Mouse (Mus musculus) frontal cortex, adult 2 months (tissue): ENCODE data around the gene Kif18b. TPM values are rescaled to one million over a fixed set of nuclear protein-coding genes. Genes with fewer than 3 reads are reported as not detected.

Experiments
- DNase-seq, 2 experiments: peaks; one replicate each; pipeline ENCODE4 v3.0.0; 2022; ENCODE audit warnings: low spot score in 1 of 2; ENCODE audit errors: extremely low spot score in 1 of 2
- polyA plus RNA-seq: library from polyadenylated mRNA; depleted of rRNA; stranded (reverse); fragments of >200 nt; gene quantifications from 2 replicates; pipeline ENCODE4 v1.2.3, GENCODE M21; 2012; rRNA removed

Kif18b gene
- polyA plus RNA-seq, 1 experiment: 0.30 TPM

- DNase-seq: peak in 1 of 2 experiments; percentile 45
These were observed 43.4 kb downstream of the Kif18b start for GRCm38 (mm10) chr11:102881314-102882198.

GRCm38 (mm10) chr11:102880585-102881313 lies 44.2 kb downstream of the Kif18b start, which contains the start of the genes Eftud2 and Ccdc103:
Gene Eftud2 (minus strand): TSS chr11:102880985.
Gene Ccdc103 (plus strand): TSS chr11:102881204.
- peak; percentile 89 to 97 for DNase-seq

DNA sequence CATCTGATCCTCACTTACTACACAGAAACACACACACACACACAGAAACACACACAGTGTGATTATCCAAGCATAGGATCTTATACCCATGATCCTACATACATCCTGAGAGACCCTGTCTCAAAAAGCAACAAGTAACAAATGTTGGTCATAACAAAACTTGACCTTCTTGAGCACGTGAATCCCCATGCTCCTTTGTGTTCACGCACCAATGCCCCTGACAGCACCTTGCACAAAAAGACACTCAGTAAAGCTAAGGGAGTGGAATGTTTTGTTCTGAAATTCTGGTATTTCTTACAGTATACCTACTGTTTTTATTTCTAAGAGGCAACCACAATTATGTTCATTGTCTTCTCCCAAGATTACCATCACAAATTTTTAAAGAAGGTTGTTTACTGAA lies 45.4 kb downstream of the Kif18b start:
- no peak for DNase-seq

DNA sequence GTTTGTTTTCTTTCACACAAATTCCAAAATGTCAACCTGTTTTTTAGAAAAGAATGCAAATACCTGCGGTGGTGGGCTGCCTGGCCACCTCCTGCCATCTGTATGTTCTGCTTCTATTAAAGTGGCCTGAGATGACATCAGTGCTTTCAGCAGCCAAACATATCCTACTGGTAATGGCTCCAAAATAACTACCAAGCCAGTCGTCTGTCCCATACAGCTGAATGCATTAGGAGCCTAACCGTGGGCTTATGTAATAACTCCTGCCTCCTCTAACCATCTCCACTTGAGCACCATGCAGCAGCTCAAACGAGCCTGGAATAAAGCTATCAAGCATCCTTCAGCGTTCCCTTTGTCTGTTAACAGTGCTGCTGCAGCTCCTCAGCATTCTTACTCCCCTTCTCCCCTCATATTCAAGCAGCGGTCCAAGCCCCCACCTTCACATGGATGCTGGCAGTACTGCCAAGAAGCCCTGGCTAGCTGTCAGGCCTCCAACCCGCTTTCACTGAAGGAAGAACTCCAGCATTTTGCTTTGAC lies 50.1 kb downstream of the Kif18b start:
- peak; percentile 78 to 79 for DNase-seq

DNA sequence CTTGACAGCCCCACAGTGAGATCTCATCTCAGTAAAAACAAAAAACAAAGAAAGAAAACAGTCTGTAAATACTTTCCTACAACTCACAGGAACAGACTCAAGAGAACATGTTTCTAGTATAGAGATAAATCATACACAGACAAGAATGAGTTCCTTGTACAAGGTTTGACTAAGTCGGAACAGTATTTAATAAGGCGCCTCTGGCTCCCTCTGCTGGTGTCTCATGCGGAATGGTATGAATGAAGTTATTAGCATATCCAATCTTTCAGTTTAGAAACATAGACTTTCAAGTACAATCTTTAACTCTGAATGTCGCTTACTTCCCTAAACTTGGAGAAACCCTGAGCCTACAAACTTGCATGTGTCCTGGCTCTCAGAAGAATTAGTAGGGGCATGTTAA lies 60.7 kb downstream of the Kif18b start:
- peak in 1 of 2 experiments; percentile 87 for DNase-seq

DNA sequence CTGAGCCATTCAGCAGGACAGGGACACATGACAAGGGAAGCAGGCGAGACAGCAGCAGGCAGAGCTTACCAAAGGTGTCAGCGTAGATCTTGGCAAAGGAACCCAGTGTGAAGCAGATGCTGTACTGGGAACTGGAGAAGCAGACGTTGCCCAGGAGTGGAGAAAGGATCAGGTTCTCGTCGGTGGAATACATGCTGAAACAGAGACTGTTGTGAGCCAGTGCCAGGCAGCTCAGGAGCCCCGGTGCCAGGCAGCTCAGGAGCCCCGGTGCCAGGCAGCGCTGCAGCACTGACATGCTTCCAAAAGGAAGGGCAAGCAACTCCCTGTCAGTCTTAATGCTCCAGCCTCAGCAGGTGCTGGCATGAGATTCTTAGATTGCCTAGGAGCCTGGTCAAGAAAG lies 65.0 kb downstream of the Kif18b start:
- peak; percentile 51 to 64 for DNase-seq

DNA sequence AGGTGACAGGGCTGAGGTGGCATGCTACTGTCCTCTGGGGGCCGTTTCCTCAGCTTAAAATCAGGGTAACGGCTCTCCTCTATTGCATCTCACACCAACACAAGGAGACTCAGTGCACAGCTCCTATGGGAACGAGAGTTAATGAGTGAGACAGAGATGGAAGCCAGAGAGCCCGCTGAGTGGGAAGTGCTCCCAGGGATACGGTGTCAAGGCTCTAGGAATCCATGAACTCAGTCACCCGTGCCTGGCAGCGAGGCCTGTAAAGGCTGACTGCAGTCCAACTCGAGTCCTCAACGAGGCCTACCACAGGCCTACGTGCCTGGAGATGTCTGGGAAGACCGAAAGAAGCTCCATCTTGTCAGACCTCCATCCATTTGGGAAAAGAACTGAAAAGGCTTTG lies 66.0 kb downstream of the Kif18b start:
- DNase-seq: no peak

GRCm38 (mm10) chr11:102855941-102856340 lies 69.0 kb downstream of the Kif18b start:
- no peak for DNase-seq

Other genes with a start within 250 kb of the Kif18b start
- 18.3 and 24.0 TPM in 2 replicates for gene Ccdc43, start 227.3 kb downstream of the Kif18b start, polyA plus RNA-seq
- 83.8 and 92.2 TPM in 2 replicates for gene Adam11, start 163.7 kb downstream of the Kif18b start, polyA plus RNA-seq
- gene Gjc1, start 105.4 kb downstream of the Kif18b start, polyA plus RNA-seq: 6.9 and 8.1 TPM in 2 replicates
- gene Higd1b, start 89.3 kb downstream of the Kif18b start, polyA plus RNA-seq: 10.4 and 11.6 TPM in 2 replicates
- 82.0 and 85.4 TPM in 2 replicates for gene Eftud2, start 44.1 kb downstream of the Kif18b start, polyA plus RNA-seq
- 2.1 and 2.3 TPM in 2 replicates for gene Ccdc103, start 43.9 kb downstream of the Kif18b start, polyA plus RNA-seq
- gene Fam187a, start 40.0 kb downstream of the Kif18b start, polyA plus RNA-seq: 0.06 TPM in 1 of 2 replicates, not detected in the other
- gene Gfap, start 24.2 kb downstream of the Kif18b start, polyA plus RNA-seq: 201 and 202 TPM in 2 replicates
- gene C1ql1, start 21.6 kb upstream of the Kif18b start, polyA plus RNA-seq: 20.0 and 24.4 TPM in 2 replicates
- 78.5 and 81.3 TPM in 2 replicates for gene Nmt1, start 103.1 kb upstream of the Kif18b start, polyA plus RNA-seq
- 88.0 and 94.5 TPM in 2 replicates for gene Dcakd, start 103.2 kb upstream of the Kif18b start, polyA plus RNA-seq
- gene Plcd3, start 176.5 kb upstream of the Kif18b start, polyA plus RNA-seq: 12.3 and 13.3 TPM in 2 replicates
- 38.1 and 44.9 TPM in 2 replicates for gene Acbd4, start 176.6 kb upstream of the Kif18b start, polyA plus RNA-seq
- 25.6 and 25.8 TPM in 2 replicates for gene Hexim1, start 191.1 kb upstream of the Kif18b start, polyA plus RNA-seq
- gene Hexim2, start 207.3 kb upstream of the Kif18b start, polyA plus RNA-seq: 11.5 and 14.1 TPM in 2 replicates
- gene Fmnl1, start 246.0 kb upstream of the Kif18b start, polyA plus RNA-seq: 76.2 and 85.2 TPM in 2 replicates